Mouse (Mus musculus) spleen, postnatal 14 days (tissue): Measurements from ENCODE around the gene Mepe.
A peak's percentile ranks its signal among the peaks of the same experiment; 100 is the strongest.

Experiments used
- DNase-seq, 2 experiments: peaks; one replicate each; pipeline ENCODE4 v3.0.0; 2021 to 2022; ENCODE audit warnings: low spot score in 2 of 2

Gene Mepe

GRCm38 (mm10) chr5:104325029-104325428, at the start of gene Mepe:
Mepe (plus strand) TSS chr5:104325329.
- DNase-seq: no peak

DNA sequence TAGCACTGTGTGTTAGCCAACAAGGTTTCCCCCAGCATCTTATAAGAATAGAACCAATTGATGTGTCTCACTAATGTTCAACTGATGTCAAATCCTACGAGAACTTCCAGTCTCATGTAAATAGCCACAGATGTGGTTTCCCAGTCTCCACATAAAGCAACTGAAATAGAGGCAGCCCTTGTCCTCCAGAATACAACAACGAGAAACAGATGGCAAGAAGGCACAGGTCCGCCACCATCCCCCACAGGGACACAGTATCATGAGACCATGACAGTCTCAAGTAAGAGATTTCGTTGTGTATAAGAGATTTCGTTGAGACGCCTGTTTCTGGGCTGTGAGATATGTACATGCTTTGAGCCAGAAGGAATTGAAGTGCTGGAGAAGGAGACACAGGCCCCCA, 30.9 kb upstream of the Mepe start:
- no peak for DNase-seq

DNA sequence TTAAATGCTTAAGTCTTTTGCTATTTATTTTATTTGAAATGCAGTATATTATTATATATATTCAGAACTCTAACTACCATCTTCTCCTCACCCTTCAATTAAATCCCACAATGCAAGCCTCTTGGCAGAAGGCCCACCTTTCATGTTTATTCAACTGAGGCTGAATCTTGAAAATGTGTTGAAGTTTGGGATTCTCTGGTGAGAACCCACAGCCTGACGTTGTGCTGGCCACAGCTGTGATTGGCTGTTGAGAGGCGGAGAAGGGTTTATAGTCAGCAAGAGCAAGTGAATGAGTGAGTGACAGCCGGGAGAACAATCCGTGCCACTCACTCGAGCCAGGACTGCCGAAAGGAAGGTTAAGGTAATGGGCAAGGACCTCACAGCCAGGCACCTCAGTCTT, 26.1 kb upstream of the Mepe start, which contains the start of gene Ibsp:
Gene Ibsp (plus strand): TSS at position 178 of the 400 bp plus-strand sequence.
- no peak for DNase-seq

GRCm38 (mm10) chr5:104314073-104314472, 11.1 kb upstream of the Mepe start:
- no peak for DNase-seq

DNA sequence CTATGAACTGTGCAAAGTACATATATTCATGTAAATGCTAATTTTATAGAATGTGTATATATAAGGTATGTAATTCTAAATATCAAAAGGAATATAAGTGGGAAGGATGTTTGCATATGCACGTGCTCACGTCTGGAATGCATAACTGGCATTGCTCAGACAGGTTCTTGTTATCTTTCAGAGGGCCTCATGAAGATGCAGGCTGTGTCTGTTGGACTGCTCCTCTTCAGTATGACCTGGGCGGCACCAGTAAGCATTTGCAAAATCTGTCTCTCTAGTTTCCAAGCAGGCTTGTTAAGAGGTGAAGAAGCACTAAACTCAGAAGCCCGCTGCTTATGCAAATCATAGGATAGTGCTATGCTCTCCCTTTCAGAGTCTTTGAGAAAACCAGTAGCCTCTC, 1.8 kb downstream of the Mepe start:
- no peak for DNase-seq

- DNase-seq: no peak
Measured at GRCm38 (mm10) chr5:104327389-104327788, 2.3 kb downstream of the Mepe start.

- no peak for DNase-seq
Measured at GRCm38 (mm10) chr5:104327876-104328275, 2.7 kb downstream of the Mepe start.

DNA sequence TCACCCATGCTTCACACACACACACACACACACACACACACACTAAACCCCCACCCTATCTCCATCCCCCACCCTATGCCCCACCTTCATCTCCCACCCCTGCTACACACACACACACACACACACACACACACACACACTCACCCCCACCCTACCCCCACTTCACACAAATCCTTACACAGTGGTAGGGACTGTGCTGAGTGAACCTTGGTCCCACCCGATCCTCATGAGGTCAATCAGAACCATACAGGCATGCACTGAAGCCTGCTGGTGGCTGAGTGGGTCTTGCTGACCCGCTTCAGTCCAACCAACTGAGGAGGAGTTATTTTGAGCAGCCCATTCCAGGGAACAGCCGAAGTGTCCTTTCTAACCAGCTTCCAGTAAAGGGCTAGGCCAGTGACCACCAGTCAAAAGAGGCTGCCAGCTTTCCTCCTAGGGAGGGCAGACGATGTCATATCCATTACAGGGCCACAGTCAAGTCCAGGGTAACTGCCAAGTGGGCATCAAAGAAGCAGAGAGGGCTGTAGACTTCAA, 3.3 kb downstream of the Mepe start:
- no peak for DNase-seq

GRCm38 (mm10) chr5:104329381-104329780, 4.3 kb downstream of the Mepe start:
- no peak for DNase-seq

GRCm38 (mm10) chr5:104330088-104330487, 5.0 kb downstream of the Mepe start:
- no peak for DNase-seq

DNA sequence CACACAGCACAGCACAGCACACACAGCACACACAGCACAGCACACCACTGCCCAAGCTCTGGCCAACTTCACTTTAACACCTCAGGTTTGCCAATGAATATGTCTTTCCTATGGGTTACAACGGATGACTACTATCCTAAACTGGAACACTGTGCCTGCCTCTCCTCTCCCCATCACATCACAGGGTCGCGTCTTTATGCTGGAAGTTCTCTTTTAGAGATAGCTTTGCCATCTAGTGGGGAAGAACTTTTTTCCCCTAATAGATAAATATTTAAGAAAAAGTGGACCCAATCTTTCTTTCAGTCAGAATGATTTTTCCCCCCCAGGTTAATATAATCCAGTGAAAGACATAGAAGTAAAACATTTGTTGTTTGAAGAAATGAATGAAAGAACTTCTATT, 7.2 kb downstream of the Mepe start:
- no peak for DNase-seq

- DNase-seq: peak in 1 of 2 experiments; percentile 9
Measured at GRCm38 (mm10) chr5:104333231-104333640, 8.1 kb downstream of the Mepe start.

DNA sequence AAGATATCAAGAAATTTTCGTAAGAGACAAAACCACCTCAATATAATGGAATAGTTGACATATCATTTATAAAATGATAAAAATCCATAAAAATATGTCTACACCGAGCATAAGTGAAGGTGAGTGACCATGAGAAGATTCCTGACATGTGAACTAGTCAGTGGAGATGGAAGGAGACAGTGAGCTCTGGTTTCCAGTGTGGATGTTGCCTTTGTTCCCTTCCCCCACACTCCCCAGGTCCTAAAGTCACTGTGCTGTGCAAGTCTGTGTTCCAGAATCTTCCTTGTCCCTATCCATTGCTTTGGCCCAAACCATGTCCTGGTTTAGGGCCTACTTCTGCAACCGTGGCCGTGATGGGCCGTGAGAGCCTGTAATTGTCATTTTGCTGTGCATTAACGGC, 8.5 kb downstream of the Mepe start:
- no peak for DNase-seq

- DNase-seq: no peak
Measured at GRCm38 (mm10) chr5:104334516-104334915, 9.4 kb downstream of the Mepe start.

DNA sequence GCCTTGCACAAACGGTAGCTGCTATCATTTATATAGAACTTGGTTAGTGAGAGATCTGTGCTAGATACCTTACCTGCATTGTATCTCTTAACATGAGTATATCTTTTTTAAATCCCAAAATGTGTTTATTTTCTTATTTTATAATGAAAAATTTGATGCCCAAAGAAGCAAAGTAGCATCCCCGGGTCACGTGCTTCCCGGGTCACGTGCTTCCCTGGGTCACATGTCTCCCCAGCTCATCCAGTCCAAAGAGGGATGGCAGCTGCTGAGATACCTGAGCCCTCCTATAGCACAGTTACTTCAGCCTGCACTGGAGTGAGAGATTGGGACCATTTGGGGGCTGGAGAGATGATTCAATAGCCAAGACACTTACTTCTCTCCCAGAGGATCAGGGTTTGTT, 10.8 kb downstream of the Mepe start:
- DNase-seq: no peak

GRCm38 (mm10) chr5:104337491-104337890, 12.4 kb downstream of the Mepe start:
- DNase-seq: no peak

DNA sequence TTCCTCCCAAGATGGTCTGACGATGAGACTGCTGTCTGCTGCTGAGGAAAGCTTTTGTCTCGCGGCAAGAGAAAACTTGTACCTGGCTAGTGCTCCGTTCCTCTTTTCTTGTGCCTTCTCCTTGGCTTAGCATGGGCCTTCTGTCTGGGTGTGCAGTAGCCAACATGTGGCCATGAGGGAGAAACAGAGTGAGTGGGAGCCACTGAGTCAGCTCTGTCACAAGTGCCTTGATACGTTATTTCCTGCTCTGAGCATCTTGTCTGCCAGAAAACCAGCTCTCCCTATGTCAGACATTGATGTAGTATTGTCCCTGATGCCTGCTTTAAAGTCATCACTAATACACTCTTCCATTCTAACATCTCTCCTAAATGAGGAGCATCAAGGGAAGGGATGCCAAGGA, 13.9 kb downstream of the Mepe start:
- DNase-seq: no peak

- no peak for DNase-seq
Measured at GRCm38 (mm10) chr5:104339706-104340512, 14.8 kb downstream of the Mepe start.

- DNase-seq: no peak
Measured at GRCm38 (mm10) chr5:104340513-104340829, 15.3 kb downstream of the Mepe start.

DNA sequence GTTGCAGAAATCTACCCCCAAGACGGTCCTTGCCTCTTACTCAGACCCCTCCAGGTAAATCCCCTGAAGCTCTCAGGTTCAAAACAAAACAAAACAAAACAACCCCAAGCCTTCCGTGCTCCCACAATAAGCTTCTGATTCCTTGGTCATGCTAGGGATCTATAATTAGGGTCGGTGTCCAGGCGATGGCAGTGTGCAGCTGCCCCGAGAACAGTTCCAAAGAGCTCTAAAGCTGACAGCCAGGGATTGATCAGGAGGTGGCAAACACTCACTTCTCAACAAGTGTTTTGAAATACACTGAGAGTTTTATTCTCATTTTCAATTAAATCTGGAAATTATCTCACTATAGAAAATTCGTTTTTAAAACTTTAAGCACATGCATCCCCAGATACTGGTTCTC, 17.8 kb downstream of the Mepe start:
- no peak for DNase-seq

DNA sequence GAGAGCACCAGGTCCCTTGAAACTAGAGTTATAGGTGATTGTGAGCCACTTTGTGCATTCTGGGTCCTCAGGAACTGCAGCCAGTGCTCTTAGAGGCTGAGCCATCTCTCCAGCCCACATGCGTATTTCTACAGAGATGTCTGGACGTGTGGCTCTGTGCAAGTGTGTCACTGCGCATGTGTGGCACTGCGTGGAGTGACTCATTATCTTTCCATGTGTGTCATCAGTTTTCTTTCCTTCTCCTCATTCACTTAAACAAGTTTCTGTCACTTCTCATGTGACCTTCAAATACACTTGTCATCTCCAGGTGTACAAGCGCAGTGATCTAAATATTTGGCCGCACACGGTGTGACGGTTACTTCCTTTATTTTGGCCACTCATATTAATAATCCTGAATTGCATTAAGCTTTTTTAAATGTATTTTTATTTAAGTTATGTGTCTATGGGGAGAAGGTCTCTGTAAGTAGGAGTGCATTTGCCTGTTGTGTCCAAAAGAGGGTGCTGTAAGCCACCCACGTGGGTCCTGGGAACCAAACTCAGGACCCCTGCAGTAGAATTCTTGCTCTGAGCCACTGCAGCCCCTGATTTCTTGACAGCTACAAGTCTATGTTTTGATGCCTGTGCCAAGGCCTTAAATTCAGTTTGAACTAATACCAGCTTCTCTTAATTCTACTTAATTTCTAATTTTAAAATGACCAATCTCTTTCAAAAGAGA, 19.6 kb downstream of the Mepe start:
- DNase-seq: no peak

DNA sequence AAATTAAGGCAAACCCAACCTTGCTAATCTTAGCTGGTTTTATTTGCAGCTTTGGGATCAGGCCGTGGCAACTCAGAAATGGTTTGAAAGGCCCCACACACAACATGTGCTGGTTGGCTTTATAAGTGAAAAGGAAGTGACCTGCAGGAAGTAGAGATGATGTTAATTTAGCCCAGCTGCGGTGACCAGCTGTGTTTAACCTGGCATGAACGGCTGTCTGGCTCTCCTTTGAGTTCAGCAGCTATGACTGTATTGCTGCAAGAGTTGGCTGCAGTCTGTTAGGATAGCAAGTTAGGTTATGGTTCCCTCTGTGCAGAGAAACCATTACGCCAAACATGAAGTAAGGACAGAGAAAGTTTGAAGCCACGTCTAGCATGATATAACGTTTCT, 20.1 kb downstream of the Mepe start:
- DNase-seq: no peak

- no peak for DNase-seq
Measured at GRCm38 (mm10) chr5:104351041-104351440, 25.9 kb downstream of the Mepe start.
